Mouse (Mus musculus): ENCODE data around the gene Ninj2. TPM values are rescaled to one million over a fixed set of nuclear protein-coding genes. Genes with fewer than 3 reads are reported as not detected.

The Ninj2 gene
- total RNA-seq (2014; fragmentation: Nextera tagmentation) = not detected in 2 replicates
- total RNA-seq (2017) = not detected in 2 replicates
- not detected in 2 replicates for polyA plus RNA-seq (2012)

GRCm38 (mm10) chr6:120093100-120093499, at the start of gene Ninj2:
Gene Ninj2, plus strand, starts transcription at chr6:120093350.
- no peaks in the 10 kb centered on the region for H3K36me3 ChIP-seq (replicated peaks)
- DNase-seq (ENCODE audit: low spot score) (no peak), ATAC-seq (ENCODE audit: extremely low read depth, insufficient number of reproducible peaks, low FRiP score, poor library complexity, severe bottlenecking) (no peak)
- no peaks in the 10 kb centered on the region for H3K4me1 ChIP-seq (ENCODE audit: insufficient read depth, low read depth, low read length)
- peaks cover 10% of the 10 kb centered on the region for H3K27me3 ChIP-seq (ENCODE audit: insufficient read depth, low read length)
- H3K4me3 ChIP-seq (ENCODE audit: low read depth, low read length) = no peak within 1 kb of the TSS
- TF ChIP-seq GATA1 (IDR thresholded peaks at IDR 0.05; ENCODE audit: borderline replicate concordance, low read length) (no peak), TAL1 (conservative IDR thresholded peaks at IDR 0.05; ENCODE audit: low read depth, low read length) (no peak), CTCF (IDR thresholded peaks at IDR 0.05; ENCODE audit: low read depth, low read length) (no peak), POLR2AphosphoS5 (IDR thresholded peaks at IDR 0.05; ENCODE audit: insufficient replicate concordance, low read depth, low read length) (no peak), GATA2 (IDR thresholded peaks at IDR 0.05; ENCODE audit: borderline replicate concordance, low read depth, low read length) (no peak)
- no peaks in the 10 kb centered on the region for H3K9me3 ChIP-seq (replicated peaks)

- H3K4me3 ChIP-seq (ENCODE audit: low read depth, low read length) = no peak overlapping the region
- peaks cover 10% of the 10 kb centered on the region for H3K4me1 ChIP-seq (ENCODE audit: insufficient read depth, low read depth, low read length)
- TF ChIP-seq TAL1 (conservative IDR thresholded peaks at IDR 0.05; ENCODE audit: low read depth, low read length) (no peak), GATA1 (IDR thresholded peaks at IDR 0.05; ENCODE audit: borderline replicate concordance, low read length) (no peak), POLR2AphosphoS5 (IDR thresholded peaks at IDR 0.05; ENCODE audit: insufficient replicate concordance, low read depth, low read length) (no peak), CTCF (IDR thresholded peaks at IDR 0.05; ENCODE audit: low read depth, low read length) (no peak), GATA2 (IDR thresholded peaks at IDR 0.05; ENCODE audit: borderline replicate concordance, low read depth, low read length) (no peak)
- H3K27me3 ChIP-seq (ENCODE audit: insufficient read depth, low read length) = no peaks in the 10 kb centered on the region
- no peaks in the 10 kb centered on the region for H3K36me3 ChIP-seq (replicated peaks)
- ATAC-seq (ENCODE audit: extremely low read depth, insufficient number of reproducible peaks, low FRiP score, poor library complexity, severe bottlenecking) = no peak
- no peaks in the 10 kb centered on the region for H3K9me3 ChIP-seq (replicated peaks)
- no peak for DNase-seq (ENCODE audit: low spot score)
Measured at GRCm38 (mm10) chr6:120045406-120045805, 47.7 kb upstream of the Ninj2 start.

DNA sequence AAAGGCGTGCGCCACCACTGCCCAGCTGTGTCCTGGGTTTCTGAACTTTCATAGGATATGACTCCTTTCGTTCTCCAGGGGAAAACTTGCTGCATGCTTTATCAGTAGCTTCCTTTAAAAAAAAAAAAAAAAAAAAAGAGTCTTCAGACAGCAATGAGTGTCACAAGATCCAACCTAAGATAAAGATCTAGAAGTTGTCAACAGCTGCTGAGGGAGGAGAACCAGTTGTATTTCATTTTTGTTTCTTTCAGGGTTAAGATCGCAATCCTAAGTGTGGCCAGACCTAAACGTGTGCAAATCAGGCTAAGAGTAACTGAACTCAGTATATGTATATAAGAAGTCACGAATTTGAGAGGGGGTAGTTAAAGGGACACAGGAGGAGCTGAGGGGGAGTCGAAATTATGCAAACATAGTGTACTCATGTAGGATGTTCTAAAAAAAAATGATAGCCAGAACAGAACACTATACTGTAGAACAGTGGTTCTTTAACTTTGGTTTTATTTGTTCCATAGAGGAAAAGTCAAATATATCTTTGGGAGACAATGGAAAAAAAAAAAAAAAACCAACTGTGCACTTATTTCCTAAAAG, 45.4 kb upstream of the Ninj2 start:
- no peak overlapping the region for H3K4me3 ChIP-seq (ENCODE audit: low read depth, low read length)
- TF ChIP-seq GATA1 (IDR thresholded peaks at IDR 0.05; ENCODE audit: borderline replicate concordance, low read length) (no peak), TAL1 (conservative IDR thresholded peaks at IDR 0.05; ENCODE audit: low read depth, low read length) (no peak), POLR2AphosphoS5 (IDR thresholded peaks at IDR 0.05; ENCODE audit: insufficient replicate concordance, low read depth, low read length) (no peak), CTCF (IDR thresholded peaks at IDR 0.05; ENCODE audit: low read depth, low read length) (no peak), GATA2 (IDR thresholded peaks at IDR 0.05; ENCODE audit: borderline replicate concordance, low read depth, low read length) (no peak)
- DNase-seq (ENCODE audit: low spot score) = no peak
- no peaks in the 10 kb centered on the region for H3K36me3 ChIP-seq (replicated peaks)
- H3K9me3 ChIP-seq (replicated peaks) = no peaks in the 10 kb centered on the region
- peak; percentile 57 for ATAC-seq (ENCODE audit: extremely low read depth, insufficient number of reproducible peaks, low FRiP score, poor library complexity, severe bottlenecking)
- H3K4me1 ChIP-seq (ENCODE audit: insufficient read depth, low read depth, low read length) = peaks cover 5% of the 10 kb centered on the region
- H3K27me3 ChIP-seq (ENCODE audit: insufficient read depth, low read length) = no peaks in the 10 kb centered on the region

DNA sequence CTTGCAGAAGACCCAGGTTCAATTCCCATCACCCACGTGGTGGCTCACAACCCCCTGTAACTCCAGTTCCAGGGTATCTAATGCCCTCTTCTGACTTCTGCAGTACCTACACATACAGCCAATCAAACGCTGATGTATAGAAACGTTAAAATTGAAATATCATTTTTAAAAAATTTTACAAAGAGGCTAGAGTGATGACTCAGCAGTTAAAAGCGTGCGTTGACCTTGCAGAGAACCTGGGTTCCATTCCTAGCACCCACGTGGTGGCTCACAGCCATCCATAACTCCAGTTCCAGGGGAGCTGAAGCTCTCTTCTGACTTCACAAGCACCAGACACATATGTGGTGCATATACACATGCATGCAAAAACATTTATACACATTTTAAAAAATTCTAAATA, 38.7 kb upstream of the Ninj2 start:
- Histone ChIP-seq H3K36me3 (replicated peaks) (no peaks in the 10 kb centered on the region), H3K9me3 (replicated peaks) (no peaks in the 10 kb centered on the region), H3K27me3 (ENCODE audit: insufficient read depth, low read length) (peaks cover 6% of the 10 kb centered on the region), H3K4me3 (ENCODE audit: low read depth, low read length) (no peak overlapping the region), H3K4me1 (ENCODE audit: insufficient read depth, low read depth, low read length) (no peaks in the 10 kb centered on the region)
- DNase-seq (ENCODE audit: low spot score) (no peak), ATAC-seq (ENCODE audit: extremely low read depth, insufficient number of reproducible peaks, low FRiP score, poor library complexity, severe bottlenecking) (no peak)
- TF ChIP-seq GATA1 (IDR thresholded peaks at IDR 0.05; ENCODE audit: borderline replicate concordance, low read length) = no peak

GRCm38 (mm10) chr6:120055666-120056540, 37.2 kb upstream of the Ninj2 start:
- DNase-seq (ENCODE audit: low spot score) = no peak
- H3K36me3 ChIP-seq (replicated peaks) = no peaks in the 10 kb centered on the region
- ATAC-seq (ENCODE audit: extremely low read depth, insufficient number of reproducible peaks, low FRiP score, poor library complexity, severe bottlenecking) = no peak

GRCm38 (mm10) chr6:120062934-120063333, 30.2 kb upstream of the Ninj2 start:
- Histone ChIP-seq H3K27me3 (ENCODE audit: insufficient read depth, low read length) (peaks cover 18% of the 10 kb centered on the region), H3K4me3 (ENCODE audit: low read depth, low read length) (no peak overlapping the region), H3K4me1 (ENCODE audit: insufficient read depth, low read depth, low read length) (no peaks in the 10 kb centered on the region), H3K9me3 (replicated peaks) (no peaks in the 10 kb centered on the region), H3K36me3 (replicated peaks) (no peaks in the 10 kb centered on the region)
- DNase-seq (ENCODE audit: low spot score) = no peak
- no peak for ATAC-seq (ENCODE audit: extremely low read depth, insufficient number of reproducible peaks, low FRiP score, poor library complexity, severe bottlenecking)
- no peak for TF ChIP-seq CTCF (IDR thresholded peaks at IDR 0.05; ENCODE audit: low read depth, low read length)
- no peak for TF ChIP-seq GATA2 (IDR thresholded peaks at IDR 0.05; ENCODE audit: borderline replicate concordance, low read depth, low read length)
- no peak for TF ChIP-seq TAL1 (conservative IDR thresholded peaks at IDR 0.05; ENCODE audit: low read depth, low read length)
- TF ChIP-seq POLR2AphosphoS5 (IDR thresholded peaks at IDR 0.05; ENCODE audit: insufficient replicate concordance, low read depth, low read length) = no peak
- TF ChIP-seq GATA1 (IDR thresholded peaks at IDR 0.05; ENCODE audit: borderline replicate concordance, low read length) = no peak

More at GRCm38 (mm10) chr6:120055666-120056540, 37.2 kb upstream of the Ninj2 start:
- Histone ChIP-seq H3K27me3 (ENCODE audit: insufficient read depth, low read length) (peaks cover 9% of the 10 kb centered on the region), H3K4me3 (ENCODE audit: low read depth, low read length) (no peak overlapping the region), H3K4me1 (ENCODE audit: insufficient read depth, low read depth, low read length) (no peaks in the 10 kb centered on the region), H3K9me3 (replicated peaks) (no peaks in the 10 kb centered on the region)
- TF ChIP-seq CTCF (IDR thresholded peaks at IDR 0.05; ENCODE audit: low read depth, low read length) = no peak
- no peak for TF ChIP-seq POLR2AphosphoS5 (IDR thresholded peaks at IDR 0.05; ENCODE audit: insufficient replicate concordance, low read depth, low read length)
- TF ChIP-seq TAL1 (conservative IDR thresholded peaks at IDR 0.05; ENCODE audit: low read depth, low read length) = no peak
- no peak for TF ChIP-seq GATA2 (IDR thresholded peaks at IDR 0.05; ENCODE audit: borderline replicate concordance, low read depth, low read length)
- TF ChIP-seq GATA1 (IDR thresholded peaks at IDR 0.05; ENCODE audit: borderline replicate concordance, low read length) = no peak

Measured in G1E (cell line).